Mouse (Mus musculus) ES-CJ7 (cell line): ENCODE results near the gene Clec2i.
"Not testable (repeated sequence)": the region's sequence is repeated elsewhere in the genome, so short reads cannot be mapped to it uniquely, and the experiment has no call there.

ENCODE experiments used
- DNase-seq: peaks from one replicate; pipeline ENCODE4 v3.0.0; 2011; ENCODE audit warnings: low read depth, low spot score

Gene Clec2i

GRCm38 (mm10) chr6:128887091-128887790 is at the start of gene Clec2i:
TSS of gene Clec2i (plus strand) at chr6:128887588.
- not testable (repeated sequence) for DNase-seq

- peak; percentile 91 for DNase-seq
Observed at GRCm38 (mm10) chr6:128838342-128839265, 48.8 kb upstream of the Clec2i start.

GRCm38 (mm10) chr6:128839266-128839771 is 48.1 kb upstream of the Clec2i start:
- DNase-seq, result peak; percentile 99

- peak; percentile 48 for DNase-seq
Observed at GRCm38 (mm10) chr6:128839921-128840320, 47.5 kb upstream of the Clec2i start.

- DNase-seq, result not testable (repeated sequence)
Observed at GRCm38 (mm10) chr6:128840669-128841068, 46.7 kb upstream of the Clec2i start.

GRCm38 (mm10) chr6:128841327-128842089 is 45.9 kb upstream of the Clec2i start:
- DNase-seq, result no peak

GRCm38 (mm10) chr6:128842356-128842944 is 44.9 kb upstream of the Clec2i start:
- DNase-seq, result no peak

GRCm38 (mm10) chr6:128842945-128843478 is 44.4 kb upstream of the Clec2i start:
- peak; percentile 97 for DNase-seq

- peak; percentile 90 for DNase-seq
Observed at GRCm38 (mm10) chr6:128843479-128843992, 43.9 kb upstream of the Clec2i start.

GRCm38 (mm10) chr6:128844131-128844530 is 43.3 kb upstream of the Clec2i start:
- peak; percentile 45 for DNase-seq

- DNase-seq, result no peak
Observed at GRCm38 (mm10) chr6:128844586-128845080, 42.8 kb upstream of the Clec2i start.

GRCm38 (mm10) chr6:128845319-128845979 is 41.9 kb upstream of the Clec2i start:
- peak; percentile 97 for DNase-seq

GRCm38 (mm10) chr6:128845998-128846542 is 41.3 kb upstream of the Clec2i start:
- DNase-seq, result no peak

GRCm38 (mm10) chr6:128847401-128847800 is 40.0 kb upstream of the Clec2i start:
- no peak for DNase-seq

- DNase-seq, result peak; percentile 67
Observed at GRCm38 (mm10) chr6:128849902-128850301, 37.5 kb upstream of the Clec2i start.

- no peak for DNase-seq
Observed at GRCm38 (mm10) chr6:128850671-128851070, 36.7 kb upstream of the Clec2i start.

GRCm38 (mm10) chr6:128851151-128851550 is 36.2 kb upstream of the Clec2i start:
- DNase-seq, result no peak

GRCm38 (mm10) chr6:128852766-128853165 is 34.6 kb upstream of the Clec2i start:
- DNase-seq, result no peak

- DNase-seq, result peak; percentile 88
Observed at GRCm38 (mm10) chr6:128854024-128854820, 33.2 kb upstream of the Clec2i start.
